Mouse (Mus musculus) kidney, postnatal 4 days (tissue): ENCODE measurements around the gene Ireb2.

Experiments
- DNase-seq, 2 experiments: peaks; one replicate each; pipeline ENCODE4 v3.0.0; 2021; ENCODE audit warnings: mixed read lengths in 2 of 2

The Ireb2 gene

DNA sequence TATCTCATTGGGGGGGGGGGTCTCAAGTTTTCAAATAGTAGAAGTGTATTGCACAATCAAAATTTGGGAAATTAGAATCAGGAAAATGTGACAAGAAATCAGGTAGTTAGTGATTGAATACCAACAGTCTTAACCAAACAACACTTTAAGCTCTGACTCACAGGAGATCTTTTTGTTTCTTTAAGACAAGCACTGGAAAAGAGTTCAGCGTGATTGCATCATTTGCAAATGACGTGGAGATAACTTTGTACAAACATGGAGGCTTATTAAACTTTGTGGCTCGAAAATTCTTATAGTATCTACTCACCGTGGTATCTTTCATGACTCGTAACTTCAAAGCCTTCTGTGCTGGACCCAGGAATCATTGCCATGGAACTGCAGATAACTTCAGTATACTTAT is 45.9 kb downstream of the Ireb2 start:
- DNase-seq: no peak

DNA sequence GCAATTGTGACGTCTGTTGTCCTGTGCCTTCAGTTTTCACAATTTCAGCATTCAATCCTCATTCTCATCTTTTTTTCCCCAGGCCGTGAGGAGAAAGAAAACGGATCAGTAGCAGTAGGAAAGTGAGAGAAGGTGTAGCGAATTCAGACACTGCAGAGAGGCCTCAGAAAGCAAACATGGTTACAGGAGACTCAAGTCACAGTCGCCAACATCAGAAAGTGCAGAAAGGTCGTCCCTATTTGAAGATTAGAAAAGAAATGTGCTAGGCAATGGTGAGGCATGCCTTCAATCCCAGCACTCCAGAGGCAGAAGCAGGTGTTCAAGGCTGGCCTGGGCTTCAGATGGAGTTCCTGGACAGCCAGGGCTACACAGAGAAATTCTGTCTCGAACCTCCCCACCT is 52.0 kb downstream of the Ireb2 start:
- no peak for DNase-seq

DNA sequence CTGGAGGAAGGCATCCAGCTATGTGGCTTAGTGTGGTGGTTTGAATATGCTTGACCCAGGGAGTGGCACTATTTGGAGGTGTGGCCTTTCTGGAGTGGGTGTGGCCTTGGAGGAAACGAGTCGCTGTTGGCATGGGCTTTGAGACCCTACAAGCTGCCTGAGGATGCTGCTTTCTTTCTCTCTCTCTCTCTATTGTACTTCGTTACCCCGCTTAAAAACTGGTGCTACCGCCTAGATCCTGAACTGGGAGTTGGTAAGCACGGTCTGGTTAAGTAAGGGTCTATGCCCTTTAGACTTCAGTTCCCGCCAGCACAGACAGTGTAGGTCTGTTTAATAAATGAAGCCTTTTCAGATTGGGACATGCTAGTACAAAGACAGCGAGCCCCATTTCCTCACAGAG is 52.8 kb downstream of the Ireb2 start:
- DNase-seq: no peak

GRCm38 (mm10) chr9:54917010-54917677 is 53.6 kb downstream of the Ireb2 start, which contains the start of gene Hykk:
Gene Hykk, plus strand, starts transcription at chr9:54917283.
- DNase-seq: peak; percentile 92 to 95

DNA sequence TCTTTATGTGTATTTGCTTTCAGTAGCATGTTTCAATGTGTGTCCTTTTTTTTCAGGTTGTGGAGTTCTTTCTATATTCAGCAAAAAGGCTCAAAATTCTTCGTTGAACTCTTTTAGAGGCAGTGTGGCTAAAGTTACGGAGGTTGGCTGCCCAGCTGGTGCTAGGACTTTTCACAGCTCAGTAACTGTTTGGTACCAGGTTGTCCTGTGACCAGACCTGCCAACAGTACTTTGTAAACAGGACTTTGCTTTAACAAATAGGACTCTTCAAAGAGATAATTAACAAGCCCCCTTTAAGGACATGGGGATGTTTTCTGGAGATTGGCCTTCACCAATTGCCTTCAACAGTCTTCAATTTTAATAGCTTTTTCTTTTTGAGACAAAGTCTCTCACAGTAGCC is 54.6 kb downstream of the Ireb2 start:
- no peak for DNase-seq

DNA sequence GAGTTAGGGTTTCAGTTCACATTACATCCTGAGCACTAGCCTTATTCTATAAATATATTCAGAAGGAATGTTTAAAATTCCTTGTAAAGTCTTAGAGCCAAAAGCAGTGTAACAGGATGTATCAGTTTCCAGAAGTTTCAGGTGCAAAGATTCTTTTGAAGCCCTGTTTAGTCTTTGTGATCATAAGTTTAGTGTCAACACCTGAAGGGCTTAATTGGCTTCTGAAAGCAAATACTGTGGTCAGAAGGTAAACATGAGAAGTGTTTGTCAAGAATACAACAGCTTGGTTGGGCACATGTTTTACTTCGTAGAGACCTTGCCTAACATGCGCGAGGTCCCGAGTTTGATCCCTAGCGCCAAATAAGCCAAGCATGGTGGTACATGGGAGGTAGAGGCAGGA is 55.2 kb downstream of the Ireb2 start:
- DNase-seq: no peak

- DNase-seq: peak; percentile 12 to 45
Observed at GRCm38 (mm10) chr9:54919946-54920345, 56.4 kb downstream of the Ireb2 start.

DNA sequence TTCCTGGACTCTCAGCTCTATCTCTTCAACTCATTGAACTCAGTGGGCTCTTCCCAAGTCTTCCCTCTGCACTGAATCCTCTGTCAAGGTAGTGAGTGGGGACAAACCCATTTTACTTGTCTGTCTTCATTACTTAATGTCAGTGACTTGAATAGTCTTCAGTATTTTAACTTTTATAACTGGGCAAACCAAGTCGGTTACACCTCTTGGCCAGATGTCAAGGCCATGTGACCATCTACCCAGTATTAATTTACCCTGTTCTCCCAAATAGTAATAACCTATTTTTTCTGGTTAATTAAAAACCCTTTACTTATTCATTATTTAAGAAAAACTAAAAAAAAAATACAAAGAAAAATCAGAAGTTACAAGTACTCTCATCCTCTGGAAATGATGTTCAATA is 67.2 kb downstream of the Ireb2 start:
- no peak for DNase-seq

- DNase-seq: peak; percentile 10 to 22
Observed at GRCm38 (mm10) chr9:54931765-54932164, 68.2 kb downstream of the Ireb2 start.

GRCm38 (mm10) chr9:54932379-54932778 is 68.8 kb downstream of the Ireb2 start:
- no peak for DNase-seq

DNA sequence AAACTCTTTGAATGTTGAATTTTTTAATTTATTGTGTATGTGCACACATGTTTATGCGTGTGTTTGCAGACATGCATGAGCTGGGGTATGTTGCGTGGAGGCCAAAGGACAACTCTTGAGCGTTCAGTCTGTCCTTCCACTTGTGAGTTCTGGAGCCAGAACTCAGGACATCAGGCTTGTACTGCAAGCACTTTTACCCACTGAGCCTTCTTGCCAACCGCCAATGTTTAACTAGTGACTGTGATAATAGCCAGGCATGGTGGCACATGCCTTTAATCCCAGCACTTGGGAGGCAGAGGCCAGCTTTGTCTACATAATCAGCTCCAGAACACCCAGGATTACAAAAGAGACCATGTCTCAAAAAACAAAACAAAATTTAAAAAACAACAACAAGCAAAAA is 78.5 kb downstream of the Ireb2 start:
- DNase-seq: no peak

GRCm38 (mm10) chr9:54944467-54944866 is 80.9 kb downstream of the Ireb2 start:
- no peak for DNase-seq

DNA sequence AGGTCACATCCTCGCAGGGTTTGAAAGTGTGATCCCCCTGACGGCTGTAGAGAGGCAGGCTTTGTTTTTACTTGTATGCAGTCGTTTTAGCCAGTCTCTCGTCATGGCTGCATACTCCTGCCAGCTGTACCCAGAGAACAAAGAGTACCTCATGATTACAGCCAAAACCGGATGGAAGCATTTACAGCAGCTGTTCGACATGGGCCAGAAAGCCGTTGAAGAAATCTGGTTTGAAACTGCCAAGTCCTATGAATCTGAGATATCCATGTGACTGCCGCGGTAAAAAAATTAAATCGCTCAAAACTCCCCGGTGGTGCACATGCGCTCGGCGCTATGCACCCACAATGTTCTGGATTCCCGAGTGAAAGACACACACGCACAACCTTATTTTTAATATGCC is 82.7 kb downstream of the Ireb2 start:
- no peak for DNase-seq

- no peak for DNase-seq
Observed at GRCm38 (mm10) chr9:54949465-54949864, 85.9 kb downstream of the Ireb2 start.

- peak in 1 of 2 experiments; percentile 17 for DNase-seq
Observed at GRCm38 (mm10) chr9:54950162-54950561, 86.6 kb downstream of the Ireb2 start.

DNA sequence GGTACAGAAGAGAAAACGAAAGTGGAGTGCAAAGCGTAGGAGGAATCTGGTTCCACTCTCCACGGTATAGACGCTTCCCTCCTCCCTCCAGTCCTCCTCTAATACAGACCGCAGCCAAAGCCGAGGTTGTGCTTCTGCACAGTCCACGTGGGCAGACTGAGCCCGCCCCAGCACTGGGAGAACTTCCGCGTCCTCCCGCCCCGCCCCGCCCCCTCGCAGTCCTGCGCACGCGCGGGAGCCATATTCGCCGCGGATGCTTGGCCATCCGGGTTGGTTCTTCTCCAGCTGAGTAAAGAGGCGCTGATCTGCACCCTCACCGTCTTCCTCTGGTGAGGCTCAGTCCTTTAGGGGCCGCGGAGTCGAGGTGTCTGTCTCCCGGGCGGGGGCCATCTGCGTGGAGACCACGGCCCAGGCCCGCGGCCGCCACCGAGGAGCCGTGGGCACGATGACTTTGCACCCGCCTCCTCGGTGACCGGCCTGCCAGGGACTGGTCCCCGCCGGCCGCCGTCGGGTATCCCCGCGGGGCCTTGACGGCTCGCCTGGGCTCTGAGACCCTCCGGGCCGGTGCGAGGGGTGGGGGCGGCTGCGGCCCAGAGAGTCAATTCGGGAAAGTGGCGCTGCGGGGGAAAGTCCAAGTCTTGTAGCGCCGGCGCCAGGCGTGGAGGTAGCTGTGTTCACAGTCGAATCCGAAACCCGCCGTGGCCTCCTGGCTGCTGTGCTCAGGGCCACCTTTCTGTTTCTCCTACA is 87.2 kb downstream of the Ireb2 start, which contains the start of the genes Psma4 and AY074887:
Gene Psma4, plus strand, starts transcription at position 216 of the 747 bp plus-strand sequence.
Gene AY074887, minus strand, starts transcription at position 424 of the 747 bp plus-strand sequence.
- peak; percentile 96 to 97 for DNase-seq

DNA sequence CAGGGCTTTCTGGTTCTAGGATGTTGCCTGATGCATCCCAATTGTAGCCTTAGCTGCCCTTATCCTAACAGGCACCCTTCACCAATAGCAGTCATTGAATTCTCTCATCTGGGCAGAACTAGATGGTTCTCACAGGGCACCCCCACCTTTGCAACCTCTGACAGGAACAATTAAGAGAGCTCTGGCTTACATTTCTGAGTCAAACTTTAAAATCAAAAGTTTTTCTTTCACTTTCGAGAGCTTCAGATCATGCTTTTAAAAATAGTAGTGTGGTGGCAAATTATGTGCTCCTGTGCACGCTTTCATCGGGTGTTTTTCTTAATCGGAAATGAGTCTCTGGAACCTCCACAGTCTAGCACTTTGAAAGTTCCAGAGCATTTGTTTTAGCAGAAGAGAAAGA is 97.5 kb downstream of the Ireb2 start:
- no peak for DNase-seq
